Mouse (Mus musculus): ENCODE measurements at regions not wholly inside any gene's neighbourhood (a gene's known extent, or its start where the extent isn't known, plus 50 kb on each side); places are given as distances from the start of the nearest gene placed in this dataset.

DNA sequence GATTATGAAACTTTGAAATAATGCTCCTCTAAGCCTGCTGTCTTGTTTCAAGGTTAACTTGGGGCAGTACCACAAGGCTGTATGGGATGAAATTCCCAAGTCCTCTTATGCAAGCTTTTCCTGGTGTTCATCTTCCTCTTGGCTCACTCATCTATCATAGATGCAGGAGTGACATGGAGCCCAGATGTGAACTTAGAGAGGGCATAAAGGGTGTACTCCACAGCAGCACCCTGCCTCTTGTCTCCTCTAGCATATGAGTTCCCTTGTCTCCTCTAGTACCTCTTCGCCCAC, 53.3 kb upstream of the Igf1 start:
- intact Hi-C loops (cut with DNase I), result no loop called here

More for the DNA sequence above, 53.3 kb upstream of the Igf1 start:
- H3K27ac ChIP-seq, result no peak overlapping the region
- no peak for DNase-seq (ENCODE audit: extremely low spot score in 1 of 2, low spot score in 2 of 2)
- TF ChIP-seq CTCF (IDR thresholded peaks at IDR 0.05), result no peak
- H3K4me3 ChIP-seq, result no peak overlapping the region
